Mouse (Mus musculus): ENCODE data around the gene Gstcd. TPM values are rescaled to one million over a fixed set of nuclear protein-coding genes. Genes with fewer than 3 reads are reported as not detected.

Gene Gstcd
- polyA plus RNA-seq, 1 experiment from 2014 or later: 4.6 TPM

DNA sequence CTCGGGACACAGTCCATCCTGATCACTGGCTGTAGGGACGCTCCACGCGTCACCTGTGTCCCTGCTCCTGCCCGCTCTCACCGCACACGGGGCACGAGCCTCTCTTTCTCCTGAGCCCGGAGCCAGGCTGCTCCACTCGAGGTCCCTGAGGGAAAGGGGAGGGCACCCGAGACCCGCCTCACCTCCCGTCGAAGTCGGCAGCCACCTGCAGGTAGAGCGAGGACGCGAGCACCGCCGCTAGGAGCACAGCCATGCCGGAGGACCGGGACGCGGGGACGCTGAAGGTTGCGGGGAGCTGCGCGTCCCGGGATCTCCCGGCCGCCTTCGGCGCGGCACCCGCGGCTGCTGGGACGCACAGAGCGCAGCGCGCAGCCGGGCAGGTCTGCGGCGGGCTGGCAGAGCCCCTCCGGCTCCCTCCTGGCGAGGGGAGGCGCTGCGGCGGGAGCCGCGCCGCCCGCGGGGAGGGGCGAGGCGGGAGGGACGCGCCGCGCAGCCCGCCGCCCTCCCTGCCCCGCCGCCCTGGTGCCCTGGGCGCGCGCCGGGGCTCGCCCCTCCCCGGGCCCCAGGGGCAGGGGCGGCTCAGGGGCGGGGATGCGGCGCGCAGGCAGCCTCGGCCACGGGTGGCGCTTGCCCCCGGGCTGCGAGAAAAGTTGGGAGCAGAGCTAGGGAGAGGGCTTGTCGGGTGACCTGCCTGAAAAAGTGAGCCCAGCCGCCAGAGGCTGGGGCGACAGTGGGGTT is 141.9 kb downstream of the Gstcd start, which contains the start of gene Npnt:
TSS of gene Npnt (minus strand) at position 501 of the 738 bp plus-strand sequence.
- peak within 1 kb of the TSS; percentile 67 for H3K9ac ChIP-seq
- peaks cover 8% of the 10 kb centered on the region; the same call in 1 of the 2 replicates for H3K4me1 ChIP-seq (replicated peaks; ENCODE audit: control insufficient read depth, insufficient read depth, low read length)
- peak; percentile 50 for DNase-seq (ENCODE audit: low spot score)
- H3K27ac ChIP-seq: no peak within 1 kb of the TSS
- WGBS: under 1% methylated on average over 52 of the region's 82 CpGs
- peaks cover 5% of the 10 kb centered on the region; the same call in 1 of the 2 replicates for H3K27me3 ChIP-seq (ENCODE audit: control insufficient read depth, insufficient read depth, low read length)
- peak; percentile 81 for ATAC-seq (ENCODE audit: low FRiP score)
- H3K4me2 ChIP-seq (replicated peaks): peak within 1 kb of the TSS; percentile 98
- H3K36me3 ChIP-seq (replicated peaks; ENCODE audit: control insufficient read depth, insufficient read depth): no peaks in the 10 kb centered on the region
- H3K4me3 ChIP-seq (replicated peaks; ENCODE audit: low read length): peak within 1 kb of the TSS; percentile 83
- no peaks in the 10 kb centered on the region for H3K9me3 ChIP-seq (ENCODE audit: control insufficient read depth, low read length)

DNA sequence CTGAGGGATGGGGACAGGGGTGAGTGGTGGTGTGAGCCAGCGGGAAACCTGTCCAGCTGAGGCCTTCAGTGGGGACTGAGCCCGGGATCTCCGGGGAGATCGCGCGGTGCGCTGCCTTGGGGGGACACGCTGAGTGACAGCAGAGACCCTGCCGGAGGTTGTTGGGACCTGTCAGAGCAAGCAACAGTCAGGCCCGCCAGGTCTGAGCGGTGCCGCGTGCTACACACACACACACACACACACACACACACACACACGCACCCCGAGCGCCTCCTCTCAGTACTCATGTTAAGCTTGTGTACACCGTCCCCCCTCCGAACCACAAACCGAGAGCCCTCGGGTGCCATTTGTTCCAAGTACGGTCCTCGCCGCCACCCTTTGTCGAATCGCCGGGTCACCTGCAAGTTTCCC is 142.4 kb downstream of the Gstcd start:
- H3K9ac ChIP-seq: peak overlapping the region; percentile 67
- no peaks in the 10 kb centered on the region for H3K9me3 ChIP-seq (ENCODE audit: control insufficient read depth, low read length)
- ATAC-seq (ENCODE audit: low FRiP score) (peak; percentile 76), DNase-seq (ENCODE audit: low spot score) (peak; percentile 31)
- peak overlapping the region; percentile 83 for H3K4me3 ChIP-seq (replicated peaks; ENCODE audit: low read length)
- peaks cover 8% of the 10 kb centered on the region; the same call in 1 of the 2 replicates for H3K4me1 ChIP-seq (replicated peaks; ENCODE audit: control insufficient read depth, insufficient read depth, low read length)
- H3K27ac ChIP-seq: no peak overlapping the region
- peak overlapping the region; percentile 98 for H3K4me2 ChIP-seq (replicated peaks)
- no peaks in the 10 kb centered on the region for H3K36me3 ChIP-seq (replicated peaks; ENCODE audit: control insufficient read depth, insufficient read depth)
- under 1% methylated on average over 22 of the region's 26 CpGs for WGBS
- H3K27me3 ChIP-seq (ENCODE audit: control insufficient read depth, insufficient read depth, low read length): peaks cover 5% of the 10 kb centered on the region; the same call in 1 of the 2 replicates

DNA sequence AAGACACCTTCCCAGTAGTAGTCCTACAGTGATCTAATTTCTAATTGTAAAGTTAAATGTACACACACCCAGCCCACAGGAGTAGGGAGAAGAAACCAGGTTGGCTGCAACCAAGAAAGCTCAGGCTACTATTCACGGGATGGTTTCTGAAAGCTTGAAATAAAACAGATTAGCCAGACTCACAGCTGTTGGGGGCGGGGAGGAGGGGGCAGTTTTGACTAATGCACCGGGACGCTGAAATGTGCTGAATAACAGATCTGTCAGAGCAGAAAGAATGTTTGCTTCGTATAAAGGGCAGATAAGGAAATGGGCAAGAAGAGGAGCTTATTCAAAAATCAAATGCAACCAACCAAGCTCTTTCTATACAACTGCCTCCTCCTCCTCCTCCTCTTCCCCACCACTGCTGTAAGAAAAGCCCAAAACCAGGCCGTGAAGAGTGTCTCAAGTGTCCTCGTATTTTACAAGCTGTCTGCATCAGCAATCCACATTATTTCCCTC is 143.5 kb downstream of the Gstcd start:
- DNase-seq (ENCODE audit: low spot score): no peak
- 15% methylated on average over 7 of the region's 7 CpGs for WGBS

DNA sequence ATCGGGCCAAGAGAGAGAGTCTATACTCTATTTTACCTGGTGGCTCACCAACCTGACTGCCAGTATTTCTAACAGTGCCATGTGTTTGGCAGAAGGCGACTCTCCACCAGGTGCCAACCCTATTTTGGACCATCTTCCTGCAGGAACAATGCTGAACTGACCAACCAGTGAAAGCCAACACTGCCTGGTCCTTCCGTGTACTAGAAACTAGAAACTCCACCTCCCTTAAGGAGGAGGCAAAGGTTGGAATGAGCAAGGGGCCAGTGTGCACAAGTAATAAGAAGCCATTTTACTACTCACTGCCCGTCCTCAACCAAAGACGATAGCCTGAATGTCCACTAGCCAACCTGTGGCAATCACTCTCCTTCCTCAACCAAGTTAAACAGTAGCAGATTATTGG is 145.7 kb downstream of the Gstcd start:
- Histone ChIP-seq H3K4me3 (replicated peaks; ENCODE audit: low read length) (no peak overlapping the region), H3K36me3 (replicated peaks; ENCODE audit: control insufficient read depth, insufficient read depth) (no peaks in the 10 kb centered on the region), H3K4me2 (replicated peaks) (no peak overlapping the region), H3K9ac (no peak overlapping the region), H3K9me3 (ENCODE audit: control insufficient read depth, low read length) (no peaks in the 10 kb centered on the region), H3K27ac (no peak overlapping the region), H3K27me3 (ENCODE audit: control insufficient read depth, insufficient read depth, low read length) (peaks cover 5% of the 10 kb centered on the region; the same call in 1 of the 2 replicates), H3K4me1 (replicated peaks; ENCODE audit: control insufficient read depth, insufficient read depth, low read length) (peaks cover 8% of the 10 kb centered on the region; the same call in 1 of the 2 replicates)
- no peak for DNase-seq (ENCODE audit: low spot score)
- WGBS: 92% methylated on average over 5 of the region's 5 CpGs
- no peak for ATAC-seq (ENCODE audit: low FRiP score)

More for the DNA sequence above, 143.5 kb downstream of the Gstcd start:
- H3K27me3 ChIP-seq (ENCODE audit: control insufficient read depth, insufficient read depth, low read length): peaks cover 5% of the 10 kb centered on the region; the same call in 1 of the 2 replicates
- H3K36me3 ChIP-seq (replicated peaks; ENCODE audit: control insufficient read depth, insufficient read depth): no peaks in the 10 kb centered on the region
- H3K4me3 ChIP-seq (replicated peaks; ENCODE audit: low read length): 0 out of 2 replicates have a peak overlapping the region, but pooled peaks have one; percentile 83
- H3K9me3 ChIP-seq (ENCODE audit: control insufficient read depth, low read length): no peaks in the 10 kb centered on the region
- peaks cover 8% of the 10 kb centered on the region; the same call in 1 of the 2 replicates for H3K4me1 ChIP-seq (replicated peaks; ENCODE audit: control insufficient read depth, insufficient read depth, low read length)
- no peak for ATAC-seq (ENCODE audit: low FRiP score)
- H3K27ac ChIP-seq: no peak overlapping the region
- H3K9ac ChIP-seq: no peak overlapping the region
- peak overlapping the region; percentile 98; the same call in 1 of the 2 replicates for H3K4me2 ChIP-seq (replicated peaks)

DNA sequence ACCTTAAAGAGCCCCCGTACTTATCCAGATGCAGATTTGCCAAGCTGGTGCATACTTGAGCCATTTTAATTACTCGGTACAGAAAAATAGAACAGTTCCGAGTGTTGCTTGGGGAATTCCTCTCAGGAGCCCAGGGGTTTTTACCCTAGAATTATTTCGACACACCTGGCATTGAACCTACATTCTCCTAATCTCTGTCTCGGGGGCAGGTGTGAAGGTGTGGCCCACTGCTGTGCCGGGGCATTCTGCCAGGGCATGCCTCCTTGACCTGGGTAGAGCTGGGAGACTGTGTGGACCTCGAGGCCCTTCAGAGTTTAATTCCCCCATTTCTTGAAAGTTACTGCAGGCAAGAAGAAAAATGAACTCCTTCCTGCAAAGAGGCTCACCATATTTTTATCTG is 146.2 kb downstream of the Gstcd start:
- Histone ChIP-seq H3K9ac (no peak overlapping the region), H3K27me3 (ENCODE audit: control insufficient read depth, insufficient read depth, low read length) (peaks cover 5% of the 10 kb centered on the region; the same call in 1 of the 2 replicates), H3K4me2 (replicated peaks) (no peak overlapping the region), H3K27ac (no peak overlapping the region), H3K4me1 (replicated peaks; ENCODE audit: control insufficient read depth, insufficient read depth, low read length) (peaks cover 8% of the 10 kb centered on the region; the same call in 1 of the 2 replicates), H3K9me3 (ENCODE audit: control insufficient read depth, low read length) (no peaks in the 10 kb centered on the region), H3K36me3 (replicated peaks; ENCODE audit: control insufficient read depth, insufficient read depth) (no peaks in the 10 kb centered on the region), H3K4me3 (replicated peaks; ENCODE audit: low read length) (no peak overlapping the region)
- ATAC-seq (ENCODE audit: low FRiP score) (no peak), DNase-seq (ENCODE audit: low spot score) (no peak)
- WGBS: 88% methylated on average over 7 of the region's 7 CpGs

DNA sequence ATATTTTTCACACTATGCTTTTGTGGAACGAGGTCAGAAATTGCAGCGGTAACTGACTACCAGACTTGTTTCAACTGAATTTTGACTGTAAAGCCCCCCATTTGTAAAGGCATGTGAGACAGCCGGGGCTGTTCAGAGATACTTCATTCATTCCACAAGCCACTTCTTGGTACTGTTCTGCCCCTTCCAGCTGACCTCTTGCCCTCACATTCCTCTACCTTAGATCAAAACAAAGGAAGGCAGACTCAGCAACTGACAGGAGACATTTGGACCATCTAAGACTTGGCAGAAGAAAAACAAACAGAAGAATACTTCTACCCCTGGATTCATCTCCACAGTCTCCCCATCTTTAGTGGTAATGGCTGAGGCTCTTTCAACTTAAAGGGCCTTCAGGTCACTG is 147.2 kb downstream of the Gstcd start:
- Histone ChIP-seq H3K9ac (no peak overlapping the region), H3K36me3 (replicated peaks; ENCODE audit: control insufficient read depth, insufficient read depth) (no peaks in the 10 kb centered on the region), H3K4me2 (replicated peaks) (no peak overlapping the region), H3K4me3 (replicated peaks; ENCODE audit: low read length) (no peak overlapping the region), H3K27me3 (ENCODE audit: control insufficient read depth, insufficient read depth, low read length) (peaks cover 5% of the 10 kb centered on the region; the same call in 1 of the 2 replicates), H3K9me3 (ENCODE audit: control insufficient read depth, low read length) (no peaks in the 10 kb centered on the region), H3K4me1 (replicated peaks; ENCODE audit: control insufficient read depth, insufficient read depth, low read length) (0 out of 2 replicates have a peak, but pooled peaks cover 5% of the 10 kb centered on the region), H3K27ac (no peak overlapping the region)
- DNase-seq (ENCODE audit: low spot score): no peak
- no peak for ATAC-seq (ENCODE audit: low FRiP score)
- WGBS: 30% methylated on average over 3 of the region's 3 CpGs

DNA sequence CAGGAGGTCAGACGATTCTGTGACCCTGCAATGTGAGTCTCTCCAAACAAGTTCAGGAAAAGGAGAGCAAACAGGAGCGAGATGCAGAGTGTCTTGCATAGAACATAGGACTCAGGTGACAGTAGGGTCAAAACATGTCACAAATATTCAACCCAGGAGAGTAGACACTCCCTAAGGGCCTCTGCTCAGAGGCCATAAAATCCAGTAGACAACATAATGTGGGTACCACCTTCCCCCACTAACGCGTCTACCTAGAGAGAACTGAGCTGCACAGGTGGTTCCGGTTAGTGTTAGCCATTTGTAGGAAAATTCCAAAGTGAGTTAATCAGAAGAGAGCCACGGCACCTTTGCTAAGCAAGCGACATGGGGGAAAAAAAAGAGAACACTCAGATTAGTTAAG is 147.6 kb downstream of the Gstcd start:
- Histone ChIP-seq H3K9ac (no peak overlapping the region), H3K27ac (no peak overlapping the region), H3K4me1 (replicated peaks; ENCODE audit: control insufficient read depth, insufficient read depth, low read length) (0 out of 2 replicates have a peak, but pooled peaks cover 3% of the 10 kb centered on the region), H3K4me2 (replicated peaks) (no peak overlapping the region), H3K27me3 (ENCODE audit: control insufficient read depth, insufficient read depth, low read length) (peaks cover 5% of the 10 kb centered on the region; the same call in 1 of the 2 replicates), H3K4me3 (replicated peaks; ENCODE audit: low read length) (no peak overlapping the region), H3K36me3 (replicated peaks; ENCODE audit: control insufficient read depth, insufficient read depth) (no peaks in the 10 kb centered on the region), H3K9me3 (ENCODE audit: control insufficient read depth, low read length) (no peaks in the 10 kb centered on the region)
- ATAC-seq (ENCODE audit: low FRiP score) (no peak), DNase-seq (ENCODE audit: low spot score) (no peak)
- WGBS: 66% methylated on average over 7 of the region's 7 CpGs

DNA sequence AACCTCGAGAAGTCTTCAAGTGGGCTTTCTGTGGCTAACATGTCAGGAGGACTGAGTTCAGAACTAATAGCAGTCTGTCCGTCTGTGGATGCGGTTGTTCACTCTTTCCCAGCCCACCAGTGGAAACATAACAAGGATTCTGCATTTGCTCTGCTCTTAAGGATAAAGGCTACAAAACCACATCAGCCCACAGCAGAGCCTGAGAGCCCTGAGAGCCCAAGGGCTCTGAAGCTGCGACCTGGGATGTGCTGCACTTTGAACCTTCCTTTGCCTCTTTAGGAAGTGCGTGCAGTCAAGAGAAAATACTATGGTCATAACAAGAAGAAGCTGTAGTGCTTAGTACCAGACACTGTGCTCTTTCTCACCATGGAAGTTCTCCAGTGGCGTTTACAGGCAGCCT is 149.1 kb downstream of the Gstcd start:
- WGBS: 92% methylated on average over 6 of the region's 6 CpGs
- DNase-seq (ENCODE audit: low spot score) (no peak), ATAC-seq (ENCODE audit: low FRiP score) (no peak)
- no peaks in the 10 kb centered on the region for H3K4me1 ChIP-seq (replicated peaks; ENCODE audit: control insufficient read depth, insufficient read depth, low read length)
- no peaks in the 10 kb centered on the region for H3K36me3 ChIP-seq (replicated peaks; ENCODE audit: control insufficient read depth, insufficient read depth)
- H3K4me2 ChIP-seq (replicated peaks): no peak overlapping the region
- H3K27ac ChIP-seq: no peak overlapping the region
- H3K9ac ChIP-seq: no peak overlapping the region
- H3K27me3 ChIP-seq (ENCODE audit: control insufficient read depth, insufficient read depth, low read length): peaks cover 4% of the 10 kb centered on the region; the same call in 1 of the 2 replicates
- no peak overlapping the region for H3K4me3 ChIP-seq (replicated peaks; ENCODE audit: low read length)
- no peaks in the 10 kb centered on the region for H3K9me3 ChIP-seq (ENCODE audit: control insufficient read depth, low read length)

DNA sequence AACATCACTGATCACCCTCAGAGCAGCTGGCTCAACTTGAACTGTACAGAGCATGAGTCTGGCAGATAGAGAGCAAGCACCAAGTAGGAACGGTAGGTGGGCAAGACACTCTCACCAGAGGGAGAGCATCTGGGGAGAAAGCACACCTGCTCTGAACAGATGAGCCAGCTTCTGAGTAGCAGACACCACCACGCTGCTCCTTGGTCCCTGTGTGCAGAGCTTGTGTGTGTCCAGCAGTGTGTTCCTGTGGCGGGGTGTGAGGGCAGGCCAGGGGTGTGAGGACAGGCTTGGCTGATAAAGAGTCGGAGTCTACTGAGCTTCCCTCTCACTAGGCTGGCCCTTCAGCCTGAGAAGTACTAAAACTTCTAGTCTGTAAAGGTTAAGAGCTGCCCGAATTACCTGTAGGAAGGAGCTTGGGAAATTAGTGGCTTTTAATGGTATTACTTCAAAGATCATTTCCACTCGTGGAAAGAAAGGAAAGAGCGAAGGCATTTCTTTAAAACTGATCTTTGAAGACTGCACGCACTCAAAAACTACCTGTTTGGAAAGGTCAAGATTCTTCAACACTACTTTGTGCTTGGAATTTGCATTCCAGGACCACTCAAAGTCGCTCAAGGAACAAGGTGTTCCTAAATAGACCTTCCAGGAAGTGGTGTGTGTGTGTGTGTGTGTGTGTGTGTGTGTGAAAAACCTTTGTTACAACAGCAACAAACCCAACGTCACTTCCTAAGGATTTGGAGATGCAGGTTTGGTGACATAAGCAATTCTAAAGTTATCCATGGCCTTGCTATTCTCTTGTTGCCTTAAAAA is 151.4 kb downstream of the Gstcd start:
- H3K4me1 ChIP-seq (replicated peaks; ENCODE audit: control insufficient read depth, insufficient read depth, low read length): no peaks in the 10 kb centered on the region
- no peaks in the 10 kb centered on the region for H3K9me3 ChIP-seq (ENCODE audit: control insufficient read depth, low read length)
- 86% methylated on average over 10 of the region's 10 CpGs for WGBS
- ATAC-seq (ENCODE audit: low FRiP score): no peak
- no peak overlapping the region for H3K4me2 ChIP-seq (replicated peaks)
- H3K36me3 ChIP-seq (replicated peaks; ENCODE audit: control insufficient read depth, insufficient read depth): no peaks in the 10 kb centered on the region
- no peaks in the 10 kb centered on the region for H3K27me3 ChIP-seq (ENCODE audit: control insufficient read depth, insufficient read depth, low read length)
- no peak overlapping the region for H3K9ac ChIP-seq
- H3K4me3 ChIP-seq (replicated peaks; ENCODE audit: low read length): no peak overlapping the region
- no peak for DNase-seq (ENCODE audit: low spot score)
- H3K27ac ChIP-seq: no peak overlapping the region
